Mouse (Mus musculus): Measurements from ENCODE around the gene Rhox12.

Rhox12 gene

GRCm38 (mm10) chrX:38110807-38111206 lies at the start of gene Rhox12:
Rhox12 (minus strand) TSS chrX:38110907.
- no peak for DNase-seq

GRCm38 (mm10) chrX:38159097-38159496 lies 48.4 kb upstream of the Rhox12 start:
- DNase-seq = no peak

GRCm38 (mm10) chrX:38121478-38121877 lies 10.8 kb upstream of the Rhox12 start:
- no peak for DNase-seq

GRCm38 (mm10) chrX:38120982-38121381 lies 10.3 kb upstream of the Rhox12 start, which contains the start of gene Rhox13:
Rhox13 (plus strand) TSS chrX:38121219.
- DNase-seq = no peak

GRCm38 (mm10) chrX:38085041-38085440 lies 25.7 kb downstream of the Rhox12 start, which contains the start of gene Rhox11:
Rhox11 (minus strand) TSS chrX:38085141.
- no peak for DNase-seq

- peak; percentile 18 for DNase-seq
Measured at GRCm38 (mm10) chrX:38084226-38084625, 26.5 kb downstream of the Rhox12 start.

GRCm38 (mm10) chrX:38066175-38066574 lies 44.5 kb downstream of the Rhox12 start, which contains the start of gene Rhox10:
Rhox10 (plus strand) TSS chrX:38066475.
- DNase-seq = no peak

- no peak for DNase-seq
Measured at GRCm38 (mm10) chrX:38061544-38061943, 49.2 kb downstream of the Rhox12 start.
